Mouse (Mus musculus) liver, embryonic 12.5 days (tissue): ENCODE measurements at regions not wholly inside any gene's neighbourhood (a gene's known extent, or its start where the extent isn't known, plus 50 kb on each side); places are given as distances from the start of the nearest gene placed in this dataset.

Experiments used
- ATAC-seq: fragments of 200-750 bp; cut with Nextera tagmentation; 2 replicates; pipeline ENCODE4 v1.8.0; 2017; ENCODE audit warnings: moderate number of reproducible peaks, mild to moderate bottlenecking, moderate library complexity
- H3K27ac ChIP-seq: fragments of 300-500 bp; sonication (generic); 2 replicates; pipeline ENCODE4 v1.5.1; 2016; ENCODE audit warnings: mild to moderate bottlenecking
- H3K27me3 ChIP-seq: fragments of 300-500 bp; sonication (generic); replicated peaks from 2 replicates; pipeline ENCODE4 v1.6.1; 2016; ENCODE audit warnings: mild to moderate bottlenecking, moderate library complexity
- H3K36me3 ChIP-seq: fragments of 300-500 bp; sonication (generic); 2 replicates; pipeline ENCODE4 v1.6.1; 2016; ENCODE audit warnings: mild to moderate bottlenecking, moderate library complexity
- H3K4me1 ChIP-seq: fragments of 300-500 bp; sonication (generic); 2 replicates; pipeline ENCODE4 v1.6.1; 2016
- H3K4me2 ChIP-seq: fragments of 300-500 bp; sonication (generic); 2 replicates; pipeline ENCODE4 v1.6.1; 2016; ENCODE audit warnings: mild to moderate bottlenecking, moderate library complexity
- H3K4me3 ChIP-seq: fragments of 300-500 bp; sonication (generic); 2 replicates; pipeline ENCODE4 v1.5.1; 2016; ENCODE audit warnings: mild to moderate bottlenecking, moderate library complexity
- H3K9ac ChIP-seq: fragments of 300-500 bp; sonication (generic); 2 replicates; pipeline ENCODE4 v1.6.1; 2016; ENCODE audit warnings: mild to moderate bottlenecking, moderate library complexity
- H3K9me3 ChIP-seq: fragments of 300-500 bp; sonication (generic); replicated peaks from 2 replicates; pipeline ENCODE4 v1.6.1; 2016; ENCODE audit warnings: mild to moderate bottlenecking, moderate library complexity
- WGBS: fragments of 180-500 bp; shearing (Covaris S2); methylation state at CpG from one replicate; pipeline ENCODE4 v1.1.7; 2016; ENCODE audit not compliant: insufficient replicate concordance; 5-methylcytosine and 5-hydroxymethylcytosine counted together

- Histone ChIP-seq H3K9ac (no peak overlapping the region), H3K4me3 (no peak overlapping the region), H3K27me3 (no peaks in the 10 kb centered on the region), H3K36me3 (no peaks in the 10 kb centered on the region), H3K9me3 (0 out of 2 replicates have a peak, but pooled peaks cover 9% of the 10 kb centered on the region), H3K4me2 (no peak overlapping the region), H3K4me1 (no peaks in the 10 kb centered on the region), H3K27ac (no peak overlapping the region)
- 44% methylated on average over 3 of the region's 3 CpGs for WGBS
- no peak for ATAC-seq
Measured at GRCm38 (mm10) chr3:39182646-39183045, 295.9 kb downstream of the Fat4 start.

DNA sequence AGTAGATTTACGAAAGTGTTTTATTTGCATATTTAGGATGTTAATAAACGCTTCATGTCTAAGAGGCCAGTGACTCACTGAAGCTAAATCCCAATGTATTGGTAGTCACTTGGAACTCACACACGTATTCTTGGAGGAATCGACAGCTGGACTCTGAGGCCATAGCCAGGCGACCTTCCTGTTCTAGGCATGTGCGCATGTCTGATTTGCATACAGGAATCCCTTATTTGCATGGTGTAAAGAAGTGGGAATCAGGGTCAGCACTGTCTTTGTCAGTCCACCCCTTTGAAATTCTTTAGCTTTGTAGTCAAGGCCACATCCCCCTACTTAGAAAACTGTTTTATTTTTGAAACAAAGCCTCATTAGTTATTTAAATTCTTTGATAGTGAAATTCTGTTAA lies 308.4 kb downstream of the Fat4 start:
- Histone ChIP-seq H3K36me3 (no peaks in the 10 kb centered on the region), H3K4me2 (no peak overlapping the region), H3K27me3 (no peaks in the 10 kb centered on the region), H3K9me3 (no peaks in the 10 kb centered on the region), H3K4me1 (no peaks in the 10 kb centered on the region), H3K9ac (no peak overlapping the region), H3K27ac (no peak overlapping the region), H3K4me3 (no peak overlapping the region)
- 71% methylated on average over 6 of the region's 6 CpGs for WGBS
- no peak for ATAC-seq

GRCm38 (mm10) chr3:39202662-39203061 lies 315.9 kb downstream of the Fat4 start:
- no peak overlapping the region for H3K4me3 ChIP-seq
- no peak for ATAC-seq
- H3K36me3 ChIP-seq, result no peaks in the 10 kb centered on the region
- H3K9me3 ChIP-seq, result no peaks in the 10 kb centered on the region
- no peak overlapping the region for H3K4me2 ChIP-seq
- no peak overlapping the region for H3K27ac ChIP-seq
- H3K4me1 ChIP-seq, result no peaks in the 10 kb centered on the region
- 59% methylated on average over 7 of the region's 7 CpGs for WGBS
- H3K9ac ChIP-seq, result no peak overlapping the region
- no peaks in the 10 kb centered on the region for H3K27me3 ChIP-seq

- Histone ChIP-seq H3K9me3 (no peaks in the 10 kb centered on the region), H3K4me1 (no peaks in the 10 kb centered on the region), H3K9ac (no peak overlapping the region), H3K4me2 (no peak overlapping the region), H3K36me3 (no peaks in the 10 kb centered on the region), H3K27ac (no peak overlapping the region), H3K27me3 (no peaks in the 10 kb centered on the region), H3K4me3 (no peak overlapping the region)
- 58% methylated on average over 1 of the region's 1 CpGs for whole genome bisulfite sequencing
- no peak for ATAC-seq
Measured at GRCm38 (mm10) chr3:39208651-39209050, 321.9 kb downstream of the Fat4 start.

GRCm38 (mm10) chr3:39209382-39210165 lies 322.8 kb downstream of the Fat4 start:
- Histone ChIP-seq H3K27ac (no peak overlapping the region), H3K9me3 (no peaks in the 10 kb centered on the region), H3K4me1 (no peaks in the 10 kb centered on the region), H3K36me3 (no peaks in the 10 kb centered on the region), H3K9ac (no peak overlapping the region), H3K4me2 (no peak overlapping the region), H3K27me3 (no peaks in the 10 kb centered on the region), H3K4me3 (no peak overlapping the region)
- 63% methylated on average over 8 of the region's 8 CpGs for WGBS
- ATAC-seq, result no peak

- Histone ChIP-seq H3K27ac (no peak overlapping the region), H3K4me1 (no peaks in the 10 kb centered on the region), H3K36me3 (no peaks in the 10 kb centered on the region), H3K27me3 (no peaks in the 10 kb centered on the region), H3K9me3 (no peaks in the 10 kb centered on the region), H3K9ac (no peak overlapping the region), H3K4me2 (no peak overlapping the region), H3K4me3 (no peak overlapping the region)
- ATAC-seq, result no peak
- 52% methylated on average over 5 of the region's 5 CpGs for WGBS
Measured at GRCm38 (mm10) chr3:39211670-39212069, 324.9 kb downstream of the Fat4 start.

GRCm38 (mm10) chr3:39220011-39220706 lies 333.4 kb downstream of the Fat4 start:
- 31% methylated on average over 10 of the region's 10 CpGs for WGBS
- H3K27ac ChIP-seq, result no peak overlapping the region

GRCm38 (mm10) chr3:39220707-39221034 lies 333.9 kb downstream of the Fat4 start:
- no peak overlapping the region for H3K27ac ChIP-seq
- no peaks in the 10 kb centered on the region for H3K9me3 ChIP-seq
- no peak overlapping the region for H3K4me3 ChIP-seq
- no peak for ATAC-seq
- no peaks in the 10 kb centered on the region for H3K36me3 ChIP-seq
- no peaks in the 10 kb centered on the region for H3K4me1 ChIP-seq
- WGBS, result 23% methylated on average over 2 of the region's 2 CpGs
- no peak overlapping the region for H3K4me2 ChIP-seq
- no peak overlapping the region for H3K9ac ChIP-seq
- H3K27me3 ChIP-seq, result no peaks in the 10 kb centered on the region

More at GRCm38 (mm10) chr3:39220011-39220706, 333.4 kb downstream of the Fat4 start:
- no peak overlapping the region for H3K9ac ChIP-seq
- no peaks in the 10 kb centered on the region for H3K9me3 ChIP-seq
- no peak overlapping the region for H3K4me3 ChIP-seq
- no peak overlapping the region for H3K4me2 ChIP-seq
- no peaks in the 10 kb centered on the region for H3K27me3 ChIP-seq
- H3K4me1 ChIP-seq, result no peaks in the 10 kb centered on the region
- H3K36me3 ChIP-seq, result no peaks in the 10 kb centered on the region
- no peak for ATAC-seq

- H3K4me3 ChIP-seq, result no peak overlapping the region
- no peak overlapping the region for H3K4me2 ChIP-seq
- no peaks in the 10 kb centered on the region for H3K36me3 ChIP-seq
- H3K4me1 ChIP-seq, result no peaks in the 10 kb centered on the region
- H3K27me3 ChIP-seq, result no peaks in the 10 kb centered on the region
- WGBS, result 76% methylated on average over 4 of the region's 4 CpGs
- H3K9ac ChIP-seq, result no peak overlapping the region
- ATAC-seq, result no peak
- H3K27ac ChIP-seq, result no peak overlapping the region
- no peaks in the 10 kb centered on the region for H3K9me3 ChIP-seq
Measured at GRCm38 (mm10) chr3:39222059-39222458, 335.3 kb downstream of the Fat4 start.

DNA sequence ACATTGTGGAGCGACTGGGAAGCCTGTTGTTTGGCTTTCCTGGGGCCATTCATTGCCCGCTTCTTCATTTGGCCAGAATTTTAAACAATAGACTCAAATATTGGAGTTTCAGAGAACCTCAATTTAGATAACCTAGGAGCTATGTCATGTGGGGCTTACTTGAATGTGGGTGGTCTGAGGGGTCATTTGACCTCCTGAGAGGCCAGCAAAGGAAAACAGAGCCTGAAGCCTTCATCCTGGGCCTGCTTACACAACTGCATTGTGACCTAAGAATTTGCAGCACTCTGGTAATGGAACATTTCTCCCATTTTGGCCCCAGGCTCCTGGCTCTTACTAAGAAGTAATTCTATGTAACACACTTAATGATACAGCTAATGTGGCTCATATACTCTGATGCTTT lies 348.2 kb downstream of the Fat4 start:
- H3K36me3 ChIP-seq, result no peaks in the 10 kb centered on the region
- no peaks in the 10 kb centered on the region for H3K27me3 ChIP-seq
- ATAC-seq, result no peak
- H3K9me3 ChIP-seq, result no peaks in the 10 kb centered on the region
- H3K4me1 ChIP-seq, result no peaks in the 10 kb centered on the region
- no peak overlapping the region for H3K27ac ChIP-seq
- H3K4me3 ChIP-seq, result no peak overlapping the region
- H3K9ac ChIP-seq, result no peak overlapping the region
- H3K4me2 ChIP-seq, result no peak overlapping the region
- 57% methylated on average over 2 of the region's 2 CpGs for WGBS

- no peak overlapping the region for H3K9ac ChIP-seq
- H3K4me2 ChIP-seq, result no peak overlapping the region
- ATAC-seq, result no peak
- H3K9me3 ChIP-seq, result no peaks in the 10 kb centered on the region
- H3K4me1 ChIP-seq, result no peaks in the 10 kb centered on the region
- no peaks in the 10 kb centered on the region for H3K27me3 ChIP-seq
- H3K4me3 ChIP-seq, result no peak overlapping the region
- no peak overlapping the region for H3K27ac ChIP-seq
- H3K36me3 ChIP-seq, result no peaks in the 10 kb centered on the region
- 63% methylated on average over 4 of the region's 4 CpGs for WGBS
Measured at GRCm38 (mm10) chr3:39248712-39249111, 362.0 kb downstream of the Fat4 start.

DNA sequence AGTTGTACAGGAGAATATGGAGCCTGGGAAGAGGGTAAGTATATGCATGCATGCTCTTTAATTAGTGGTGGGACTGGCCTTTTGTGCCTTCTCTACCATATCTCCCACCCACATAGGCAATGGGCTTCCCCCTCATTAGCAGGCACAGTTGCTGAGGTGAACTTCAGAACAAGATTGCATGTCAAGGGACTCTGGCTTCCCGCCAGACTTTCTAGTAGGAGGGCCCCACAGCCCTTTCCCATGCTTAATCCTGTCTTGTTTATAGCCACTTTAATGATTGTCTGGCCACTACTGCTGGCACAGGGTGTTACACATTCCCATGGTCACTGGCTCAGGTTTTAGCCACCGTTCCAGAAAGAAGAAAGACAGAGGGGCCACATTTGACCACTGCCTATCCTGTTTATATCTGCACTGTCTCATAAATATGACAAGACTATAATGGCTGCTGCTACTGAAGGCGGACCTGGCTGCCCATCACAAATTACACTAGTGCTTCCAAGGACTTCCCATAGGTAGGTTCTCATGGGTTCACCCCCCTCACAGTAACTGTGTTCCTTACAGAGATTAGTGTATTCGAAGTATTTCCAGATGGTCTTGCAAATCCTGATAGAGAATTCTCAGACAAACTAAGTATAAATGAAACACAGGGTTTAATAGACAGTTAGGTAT lies 362.6 kb downstream of the Fat4 start:
- 44% methylated on average over 4 of the region's 4 CpGs for WGBS
- no peak overlapping the region for H3K4me2 ChIP-seq
- no peak overlapping the region for H3K27ac ChIP-seq
- H3K36me3 ChIP-seq, result no peaks in the 10 kb centered on the region
- H3K9ac ChIP-seq, result no peak overlapping the region
- H3K9me3 ChIP-seq, result no peaks in the 10 kb centered on the region
- H3K4me1 ChIP-seq, result no peaks in the 10 kb centered on the region
- H3K27me3 ChIP-seq, result no peaks in the 10 kb centered on the region
- no peak for ATAC-seq
- H3K4me3 ChIP-seq, result no peak overlapping the region
